1 mouse cellular context compared by ENCODE assay signal in the genomic region with DNA sequence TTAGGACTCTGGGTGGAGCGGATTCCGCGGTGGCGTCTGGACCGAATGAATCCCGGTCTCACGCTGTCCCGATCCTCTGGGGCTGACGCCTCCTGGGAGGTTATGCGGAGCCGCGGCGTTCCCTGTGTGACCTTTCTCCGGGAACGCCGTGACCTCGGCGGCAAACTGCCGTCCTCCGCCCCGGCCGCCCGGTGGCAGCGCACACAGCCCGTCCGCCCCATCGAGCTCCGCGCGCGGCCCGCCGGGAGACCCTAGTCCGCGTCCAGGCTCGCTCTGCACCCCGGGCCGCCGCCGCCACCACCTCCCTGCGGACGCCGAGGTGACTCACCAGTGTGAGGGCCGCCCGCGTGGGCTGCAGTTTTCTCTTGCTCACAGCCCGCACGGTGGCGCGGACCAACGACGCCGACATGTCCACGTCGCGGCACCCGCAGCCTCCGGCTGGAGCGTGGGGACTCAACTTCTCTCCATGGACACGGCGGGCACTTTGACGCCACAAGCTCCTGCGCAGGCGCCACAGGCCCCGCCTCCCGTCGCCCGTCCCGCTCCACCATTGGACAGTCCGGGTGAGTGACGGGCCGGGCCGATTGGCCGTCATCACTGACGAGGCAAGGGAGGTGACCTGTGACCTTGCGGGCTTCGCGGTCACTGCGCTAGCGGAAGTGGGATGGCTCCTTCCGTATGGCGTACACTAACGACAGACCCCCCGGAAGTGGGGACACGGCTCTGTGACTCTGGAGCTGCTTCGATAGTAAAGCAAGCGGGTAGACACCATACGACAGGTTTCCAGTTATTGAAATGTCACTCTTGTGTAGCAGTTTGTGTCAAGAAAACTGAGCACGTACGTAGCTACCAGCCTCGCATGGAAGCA.
TF ChIP-seq lines count a peak whose summit lies in the region.

A gene (minus strand): TSS at position 515 of the 868 bp plus-strand sequence.

TF ChIP-seq in CH12.LX, 34 proteins besides CTCF, POLR2A, EP300 and RAD21 (continued from another document):
- TF ChIP-seq BHLHE40 (IDR thresholded peaks at IDR 0.05; ENCODE audit: low read depth, low read length) (peak; percentile 41; the same call in 1 of the 2 replicates), ZC3H11A (IDR thresholded peaks at IDR 0.05; ENCODE audit: low read depth, low read length) (no peak), ZKSCAN1 (IDR thresholded peaks at IDR 0.05; ENCODE audit: borderline replicate concordance, low read depth, low read length) (no peak), ETS1 (conservative IDR thresholded peaks at IDR 0.05; ENCODE audit: low read depth, low read length) (peak; percentile 72), HCFC1 (IDR thresholded peaks at IDR 0.05; ENCODE audit: low read depth, low read length) (peak; percentile 84), MAX (IDR thresholded peaks at IDR 0.05; ENCODE audit: low read length) (peak; percentile 57; the same call in 1 of the 2 replicates), KAT2A (IDR thresholded peaks at IDR 0.05; ENCODE audit: insufficient replicate concordance, low read length) (peak; percentile 70; the same call in 1 of the 2 replicates), USF2 (conservative IDR thresholded peaks at IDR 0.05; ENCODE audit: low read depth, low read length) (no peak), NELFE (IDR thresholded peaks at IDR 0.05; ENCODE audit: low read depth, low read length) (peak; percentile 80), ZNF384 (IDR thresholded peaks at IDR 0.05; ENCODE audit: low read depth, low read length) (no peak), MAFK (IDR thresholded peaks at IDR 0.05; ENCODE audit: insufficient replicate concordance, low read length) (no peak), GABPA (IDR thresholded peaks at IDR 0.05; ENCODE audit: insufficient replicate concordance, low read depth, low read length) (peak; percentile 29; the same call in 1 of the 2 replicates), NRF1 (IDR thresholded peaks at IDR 0.05; ENCODE audit: low read depth, low read length) (peak; percentile 93), TCF12 (IDR thresholded peaks at IDR 0.05; ENCODE audit: low read depth, low read length) (peak; percentile 95), TBP (conservative IDR thresholded peaks at IDR 0.05; ENCODE audit: low read depth, low read length) (0 out of 2 replicates have a peak, but pooled peaks have one; percentile 27), CHD2 (IDR thresholded peaks at IDR 0.05; ENCODE audit: low read length) (peak; percentile 74; the same call in 1 of the 2 replicates), CHD1 (IDR thresholded peaks at IDR 0.05; ENCODE audit: low read depth, low read length) (no peak), MXI1 (IDR thresholded peaks at IDR 0.05; ENCODE audit: low read depth, low read length) (peak; percentile 75), ELF1 (IDR thresholded peaks at IDR 0.05; ENCODE audit: low read depth, low read length) (peak; percentile 98), E2F4 (IDR thresholded peaks at IDR 0.05; ENCODE audit: insufficient replicate concordance, low read depth, low read length) (no peak), SMC3 (IDR thresholded peaks at IDR 0.05; ENCODE audit: low read depth, low read length) (no peak), POLR2AphosphoS2 (IDR thresholded peaks at IDR 0.05; ENCODE audit: low read depth, low read length) (peak; percentile 61; the same call in 1 of the 2 replicates), MEF2A (IDR thresholded peaks at IDR 0.05; ENCODE audit: borderline replicate concordance, low read depth, low read length) (no peak; the same call in none of the 2 replicates), ZMIZ1 (IDR thresholded peaks at IDR 0.05; ENCODE audit: low read depth, low read length) (peak; percentile 74), JUN (IDR thresholded peaks at IDR 0.05; ENCODE audit: insufficient read depth, low read depth, low read length) (no peak), IRF4 (IDR thresholded peaks at IDR 0.05; ENCODE audit: low read depth, low read length) (peak; percentile 57), RCOR1 (conservative IDR thresholded peaks at IDR 0.05; ENCODE audit: low read depth, low read length) (no peak; the same call in 1 of the 2 replicates), UBTF (IDR thresholded peaks at IDR 0.05; ENCODE audit: low read depth, low read length) (peak; percentile 75; the same call in 1 of the 2 replicates), SIN3A (IDR thresholded peaks at IDR 0.05; ENCODE audit: low read length) (peak; percentile 81), MAZ (IDR thresholded peaks at IDR 0.05; ENCODE audit: low read depth, low read length) (no peak; the same call in 1 of the 2 replicates), USF1 (IDR thresholded peaks at IDR 0.05; ENCODE audit: low read depth, low read length) (no peak), PAX5 (IDR thresholded peaks at IDR 0.05; ENCODE audit: low read length) (no peak)
TF ChIP-seq in CH12.LX: peak in this region for 19.
